Mouse (Mus musculus) ES-Bruce4 (cell line): Measurements from ENCODE around the gene Kat6b.

ENCODE experiments used
- CTCF ChIP-seq: IDR thresholded peaks from one replicate; pipeline ENCODE4 v1.8.1; 2011; ENCODE audit warnings: low read depth, low read length
- EP300 ChIP-seq: IDR thresholded peaks from 2 replicates; pipeline ENCODE4 v1.6.1; 2011; ENCODE audit warnings: low read depth, low read length; ENCODE audit not compliant: insufficient read depth
- POLR2A ChIP-seq: IDR thresholded peaks from one replicate; pipeline ENCODE4 v1.8.1; 2011; ENCODE audit warnings: low read length; ENCODE audit not compliant: insufficient read depth

DNA sequence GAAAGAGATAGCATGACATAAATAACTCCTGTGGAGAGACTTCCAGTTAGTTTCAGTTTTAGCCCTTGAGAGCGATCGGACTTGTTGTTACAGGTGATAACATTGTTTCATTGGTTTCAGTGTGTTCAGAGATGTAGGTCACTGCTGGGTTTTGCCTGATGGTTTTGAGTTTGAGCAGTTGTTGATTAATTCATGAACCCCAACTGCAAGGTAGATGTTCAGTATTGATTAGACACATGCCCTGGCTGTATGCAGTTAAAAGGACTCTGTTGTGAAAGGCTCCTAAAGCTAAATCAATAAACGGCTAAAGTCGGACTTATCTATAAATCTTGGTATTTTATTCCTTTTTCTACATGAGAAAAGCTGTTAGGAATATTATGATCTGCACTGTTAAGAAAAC, 109.0 kb downstream of the Kat6b start:
- TF ChIP-seq EP300 (no peak), CTCF (no peak), POLR2A (no peak)
